Mouse (Mus musculus): ENCODE data around the gene Sec61a1.

Gene Sec61a1

GRCm38 (mm10) chr6:88518404-88519263 lies at the start of gene Sec61a1:
Sec61a1 (minus strand) TSS chr6:88518905.
- peak; percentile 80 to 94 for DNase-seq (ENCODE audit: low spot score in 2 of 2)

GRCm38 (mm10) chr6:88566676-88567075 lies 48.0 kb upstream of the Sec61a1 start:
- DNase-seq (ENCODE audit: low spot score in 2 of 2) = no peak

GRCm38 (mm10) chr6:88565033-88565432 lies 46.3 kb upstream of the Sec61a1 start:
- peak in 1 of 2 experiments; percentile 12 for DNase-seq (ENCODE audit: low spot score in 2 of 2)

DNA sequence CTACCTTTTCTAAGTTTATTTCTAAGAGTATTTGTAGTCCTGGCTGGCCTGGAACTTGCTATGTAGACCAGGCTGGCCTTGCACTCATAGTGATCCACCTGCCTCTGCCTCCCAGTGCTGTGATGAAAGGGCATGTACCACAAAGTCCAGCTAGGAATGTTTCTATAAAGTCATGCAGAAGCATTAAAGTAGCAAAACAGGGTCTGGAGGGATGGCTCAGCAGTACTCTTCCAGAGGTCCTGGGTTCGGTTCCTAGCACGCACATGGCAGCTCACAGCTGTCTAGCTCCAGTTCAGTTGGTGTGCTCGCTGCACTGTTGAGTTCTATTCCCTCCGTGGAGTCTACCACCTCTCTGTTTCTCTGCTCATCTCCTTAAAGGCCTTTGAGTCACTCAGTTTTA lies 41.5 kb upstream of the Sec61a1 start:
- DNase-seq (ENCODE audit: low spot score in 2 of 2) = no peak

GRCm38 (mm10) chr6:88559688-88560087 lies 41.0 kb upstream of the Sec61a1 start:
- DNase-seq (ENCODE audit: low spot score in 2 of 2) = no peak

- peak in 1 of 2 experiments; percentile 10 for DNase-seq (ENCODE audit: low spot score in 2 of 2)
These were observed 39.4 kb upstream of the Sec61a1 start for GRCm38 (mm10) chr6:88558076-88558475.

DNA sequence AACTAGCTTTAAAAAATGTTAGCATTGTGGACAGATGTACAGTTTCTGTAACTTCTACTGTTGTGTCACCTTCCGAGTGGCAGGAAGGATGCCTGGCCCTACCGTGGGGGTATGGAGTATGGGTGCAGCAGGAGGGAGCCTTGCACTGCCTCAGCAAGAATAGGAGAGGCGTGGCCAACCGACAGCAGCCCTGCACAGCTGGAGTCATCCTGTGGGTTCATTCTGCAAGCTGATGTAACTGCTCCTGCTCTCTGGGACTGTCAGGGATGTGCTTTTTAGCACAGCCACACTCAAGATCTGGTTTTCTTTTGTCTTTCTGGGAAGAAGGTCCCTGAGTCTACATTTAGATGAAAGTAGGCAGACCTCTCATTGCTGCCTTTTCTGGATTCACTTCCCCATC lies 38.8 kb upstream of the Sec61a1 start:
- no peak for DNase-seq (ENCODE audit: low spot score in 2 of 2)

DNA sequence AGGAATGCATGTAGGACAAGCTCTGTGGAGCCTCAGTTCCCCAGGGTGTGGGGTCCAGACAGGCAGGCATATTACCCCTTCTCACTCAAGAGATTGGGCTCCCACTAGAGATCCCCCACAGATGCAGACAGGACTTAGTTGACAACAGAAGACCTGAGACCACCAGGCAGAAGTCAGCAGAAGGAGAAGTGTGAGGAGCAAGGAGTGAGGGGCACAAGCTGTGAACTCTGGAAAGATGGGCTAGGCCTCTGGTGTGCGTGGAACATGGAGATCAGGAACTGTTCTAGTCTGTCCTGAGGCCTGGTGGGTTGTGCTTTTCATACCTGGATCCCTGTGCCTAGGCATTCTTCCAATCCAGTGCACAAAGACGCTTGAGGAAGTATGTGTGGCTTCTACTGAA lies 31.2 kb upstream of the Sec61a1 start:
- DNase-seq (ENCODE audit: low spot score in 2 of 2) = no peak

DNA sequence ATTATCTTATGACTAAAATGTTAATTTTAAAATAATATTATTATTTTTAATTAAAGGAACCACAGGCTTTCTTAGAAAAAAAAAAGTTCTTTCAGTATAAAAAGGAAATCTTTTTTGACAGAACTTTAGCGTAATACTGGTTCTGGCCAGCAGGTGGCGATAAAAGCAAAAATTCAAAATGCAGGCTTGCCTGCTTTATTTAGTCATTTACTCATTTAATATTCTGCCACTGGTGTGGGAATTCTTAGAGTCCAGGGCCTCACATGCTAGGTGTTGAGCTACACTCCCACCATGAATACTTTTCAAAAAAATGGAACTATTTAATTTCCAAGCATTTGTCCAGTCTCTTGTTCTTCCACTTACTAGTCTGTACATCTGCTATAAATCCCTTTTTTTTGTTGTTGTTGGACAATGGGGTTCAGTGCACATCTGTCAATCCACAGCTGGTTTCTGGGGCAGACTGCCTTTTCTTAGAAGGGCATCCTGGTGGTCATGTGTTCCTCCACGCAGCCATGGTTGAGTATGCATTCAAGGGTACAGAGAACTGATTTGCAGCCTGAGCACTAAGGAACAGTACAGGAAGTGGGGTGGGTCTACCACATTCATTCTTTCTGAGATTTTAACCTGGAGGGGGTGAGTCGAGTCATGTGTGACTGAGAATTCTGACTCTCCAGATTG lies 30.6 kb upstream of the Sec61a1 start:
- peak; percentile 59 to 75 for DNase-seq (ENCODE audit: low spot score in 2 of 2)

DNA sequence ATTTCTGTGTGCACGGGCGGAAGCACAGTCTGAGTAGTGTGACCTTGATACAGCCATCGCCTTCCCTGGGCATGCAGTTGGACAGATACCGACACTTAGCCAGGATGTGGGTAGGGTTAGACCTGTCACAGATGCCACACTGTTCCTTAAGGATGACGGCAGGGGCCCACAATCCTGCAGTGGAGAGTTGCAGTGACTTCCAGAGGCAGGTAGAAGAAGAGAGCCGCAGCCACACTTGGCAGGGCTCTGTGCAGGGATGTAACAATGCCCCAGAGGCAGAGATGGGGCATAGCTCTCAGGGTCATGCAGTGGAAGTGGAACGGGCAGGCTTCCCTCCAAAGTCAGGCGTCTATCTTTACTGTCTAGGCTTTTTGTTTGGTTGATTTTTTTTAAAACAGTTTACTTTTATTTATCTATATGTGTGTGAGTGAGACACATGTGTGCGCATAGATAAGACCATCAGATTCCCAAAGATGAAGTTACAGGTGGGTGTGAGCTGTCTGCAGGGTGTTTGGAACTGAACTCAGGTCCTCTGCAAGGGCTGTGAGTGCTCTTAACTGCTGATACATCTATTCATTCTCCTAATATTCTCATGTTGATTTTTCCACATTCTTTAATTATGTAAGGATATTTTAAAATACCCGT lies 29.8 kb upstream of the Sec61a1 start:
- no peak for DNase-seq (ENCODE audit: low spot score in 2 of 2)

DNA sequence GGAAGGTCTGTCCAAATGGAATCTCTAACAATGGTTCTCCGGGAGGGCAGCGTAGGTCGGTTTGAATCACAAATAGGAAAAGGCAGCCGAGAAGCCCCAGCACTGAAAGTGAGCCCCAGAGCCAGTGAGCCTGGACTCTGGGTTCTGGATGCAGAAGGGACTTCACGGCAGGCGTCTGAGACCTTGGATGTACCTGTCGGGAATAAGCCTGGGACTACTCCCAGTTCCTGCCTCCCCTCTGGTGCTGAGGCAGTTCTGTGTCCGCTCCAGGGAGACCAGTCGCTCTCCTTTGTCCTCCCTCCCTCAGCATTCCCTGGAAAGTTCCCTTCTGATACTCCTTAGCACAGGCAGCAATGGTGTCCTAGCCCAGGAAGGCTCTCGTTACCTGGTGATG lies 26.7 kb upstream of the Sec61a1 start:
- no peak for DNase-seq (ENCODE audit: low spot score in 2 of 2)

GRCm38 (mm10) chr6:88544644-88545396 lies 26.1 kb upstream of the Sec61a1 start:
- no peak for DNase-seq (ENCODE audit: low spot score in 2 of 2)

- DNase-seq (ENCODE audit: low spot score in 2 of 2) = no peak
These were observed 25.5 kb upstream of the Sec61a1 start for GRCm38 (mm10) chr6:88544241-88544640.

- no peak for DNase-seq (ENCODE audit: low spot score in 2 of 2)
These were observed 21.5 kb upstream of the Sec61a1 start for GRCm38 (mm10) chr6:88540093-88540755.

GRCm38 (mm10) chr6:88530306-88530705 lies 11.6 kb upstream of the Sec61a1 start:
- no peak for DNase-seq (ENCODE audit: low spot score in 2 of 2)

DNA sequence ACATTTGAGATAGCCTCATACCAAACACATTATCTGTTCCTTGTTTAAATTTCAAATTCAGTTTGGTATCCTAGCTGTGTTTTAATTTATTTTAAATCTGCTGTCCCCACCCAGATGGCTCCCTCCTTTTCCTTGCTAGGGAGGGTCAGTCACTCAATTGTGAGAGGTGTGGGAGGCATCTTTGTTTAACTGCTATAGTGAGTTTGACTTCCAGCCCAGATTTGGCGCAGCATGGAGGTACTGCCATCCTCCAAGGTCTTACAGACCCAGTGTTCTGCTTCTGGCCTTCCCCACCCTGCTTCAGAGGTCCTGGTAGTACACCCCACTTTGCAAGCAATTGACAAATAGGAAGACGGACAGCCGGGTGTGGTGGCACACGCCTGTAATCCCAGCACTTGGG lies 5.4 kb upstream of the Sec61a1 start:
- no peak for DNase-seq (ENCODE audit: low spot score in 2 of 2)

GRCm38 (mm10) chr6:88523451-88523850 lies 4.7 kb upstream of the Sec61a1 start:
- DNase-seq (ENCODE audit: low spot score in 2 of 2) = no peak

DNA sequence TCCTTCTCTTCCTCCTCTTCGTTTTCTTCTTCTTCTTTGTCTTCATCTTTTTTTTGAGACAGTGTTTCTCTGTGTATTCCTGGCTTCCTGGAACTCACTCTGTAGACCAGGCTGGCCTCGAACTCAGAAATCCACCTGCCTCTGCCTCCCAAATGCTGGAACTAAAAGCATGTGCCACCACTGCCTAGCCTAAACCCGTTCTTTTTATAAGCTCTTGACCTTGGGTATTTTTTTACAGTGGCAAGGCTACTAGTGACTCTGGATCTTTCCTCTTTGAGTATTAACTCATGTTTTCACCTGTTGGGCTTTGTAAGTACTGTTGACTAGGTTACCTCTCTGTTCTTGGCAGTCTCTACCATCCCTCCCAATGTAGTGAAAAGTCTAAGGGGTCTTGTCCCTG lies 4.3 kb upstream of the Sec61a1 start:
- DNase-seq (ENCODE audit: low spot score in 2 of 2) = no peak

GRCm38 (mm10) chr6:88522606-88523005 lies 3.9 kb upstream of the Sec61a1 start:
- no peak for DNase-seq (ENCODE audit: low spot score in 2 of 2)

- DNase-seq (ENCODE audit: low spot score in 2 of 2) = no peak
These were observed 3.1 kb upstream of the Sec61a1 start for GRCm38 (mm10) chr6:88521821-88522220.

GRCm38 (mm10) chr6:88517701-88518403 lies 853 bp downstream of the Sec61a1 start:
- DNase-seq (ENCODE audit: low spot score in 2 of 2) = no peak

Data from cerebellum, postnatal 4 days (tissue).